Mouse (Mus musculus) large intestine, adult 2 months (tissue): Measurements from ENCODE around the gene Fa2h. TPM values are rescaled to one million over a fixed set of nuclear protein-coding genes. Genes with fewer than 3 reads are reported as not detected.
"Not testable (repeated sequence)": the region's sequence is repeated elsewhere in the genome, so short reads cannot be mapped to it uniquely, and the experiment has no call there.

Source experiments
- DNase-seq: peaks from one replicate; pipeline ENCODE4 v3.0.0-alpha.2; 2012; ENCODE audit warnings: low read depth, low spot score
- WGBS: fragments of 180-500 bp; shearing (Covaris S2); methylation state at CpG from one replicate; pipeline ENCODE4 v1.1.7; 2018; 5-methylcytosine and 5-hydroxymethylcytosine counted together
- polyA plus RNA-seq: library from polyadenylated mRNA; depleted of rRNA; stranded (reverse); fragments of >200 nt; gene quantifications from 2 replicates; pipeline ENCODE4 v1.2.3, GENCODE M21; 2012; rRNA removed

Gene Fa2h
- polyA plus RNA-seq, 1 experiment: 1.0 TPM

- not testable (repeated sequence) for DNase-seq
- WGBS: 52% methylated on average over 5 of the region's 5 CpGs
Observed at GRCm38 (mm10) chr8:111303076-111303803, 90.4 kb downstream of the Fa2h start.

GRCm38 (mm10) chr8:111300597-111301546, 92.8 kb downstream of the Fa2h start:
- DNase-seq: no peak
- 64% methylated on average over 11 of the region's 11 CpGs for WGBS

- under 1% methylated on average over 66 of the region's 67 CpGs for WGBS
- DNase-seq: peak; percentile 90
Observed at GRCm38 (mm10) chr8:111299821-111300568, 93.6 kb downstream of the Fa2h start, which contains the start of gene Rfwd3. Gene Rfwd3, minus strand, starts transcription at chr8:111300222.

GRCm38 (mm10) chr8:111299363-111299820, 94.2 kb downstream of the Fa2h start:
- WGBS: under 1% methylated on average over 28 of the region's 28 CpGs
- no peak for DNase-seq

GRCm38 (mm10) chr8:111298011-111298410, 95.6 kb downstream of the Fa2h start:
- WGBS: 64% methylated on average over 1 of the region's 1 CpGs
- no peak for DNase-seq

Other genes with a start within 250 kb of the Fa2h start
- gene Glg1, start 134.6 kb downstream of the Fa2h start, polyA plus RNA-seq: 21.0 and 28.7 TPM in 2 replicates
- 13.5 and 19.7 TPM in 2 replicates for gene Rfwd3, start 93.6 kb downstream of the Fa2h start, polyA plus RNA-seq
- 3.8 and 5.4 TPM in 2 replicates for gene Mlkl, start 55.6 kb downstream of the Fa2h start, polyA plus RNA-seq
- gene Wdr59, start 128.3 kb upstream of the Fa2h start, polyA plus RNA-seq: 2.8 and 4.9 TPM in 2 replicates
- 23.5 and 25.9 TPM in 2 replicates for gene Znrf1, start 142.3 kb upstream of the Fa2h start, polyA plus RNA-seq
- 2.9 and 3.8 TPM in 2 replicates for gene Ldhd, start 236.6 kb upstream of the Fa2h start, polyA plus RNA-seq
- 4.0 and 4.1 TPM in 2 replicates for gene Zfp1, start 249.6 kb upstream of the Fa2h start, polyA plus RNA-seq